Mouse (Mus musculus) bone marrow, adult 2 months (tissue): ENCODE data around the gene Glyctk.

ENCODE experiments used
- CTCF ChIP-seq: fragments of 200-500 bp; IDR thresholded peaks from 2 replicates; pipeline ENCODE4 v1.5.1; 2011; ENCODE audit warnings: low read length, control low read depth; ENCODE audit not compliant: control insufficient read depth, insufficient read depth
- POLR2A ChIP-seq: fragments of 200-500 bp; IDR thresholded peaks from 2 replicates; pipeline ENCODE4 v1.6.1; 2011; ENCODE audit warnings: low read depth, mild to moderate bottlenecking, control low read depth, low read length, borderline replicate concordance; ENCODE audit not compliant: control insufficient read depth

GRCm38 (mm10) chr9:106199535-106200272 is 41.8 kb upstream of the Glyctk start, which contains the start of gene Ppm1m:
- TF ChIP-seq CTCF (no peak), POLR2A (no peak; the same call in 1 of the 2 replicates)
